1 mouse cellular context compared by ENCODE assay signal in genomic region chr10:80658194-80658840, GRCm38 (mm10).
TF ChIP-seq lines count a peak whose summit lies in the region.

No protein-coding gene starts in this region.

TF ChIP-seq in MEL, 35 proteins besides CTCF, POLR2A, EP300 and RAD21:
- TF ChIP-seq HCFC1 (IDR thresholded peaks at IDR 0.05; ENCODE audit: low read depth, low read length) (peak; percentile 49), CHD1 (IDR thresholded peaks at IDR 0.05; ENCODE audit: low read depth, low read length) (no peak), POLR2AphosphoS2 (IDR thresholded peaks at IDR 0.05; ENCODE audit: low read length) (no peak), SMC3 (IDR thresholded peaks at IDR 0.05; ENCODE audit: low read depth, low read length) (no peak), TCF12 (IDR thresholded peaks at IDR 0.05; ENCODE audit: low read depth, low read length) (no peak), MXI1 (IDR thresholded peaks at IDR 0.05; ENCODE audit: low read depth, low read length) (peak; percentile 57), RCOR1 (IDR thresholded peaks at IDR 0.05; ENCODE audit: low read depth, low read length) (no peak), NRF1 (IDR thresholded peaks at IDR 0.05; ENCODE audit: insufficient read depth, low read depth, low read length, poor library complexity, severe bottlenecking) (peak; percentile 62), TAL1 (IDR thresholded peaks at IDR 0.05; ENCODE audit: low read length) (no peak), NELFE (IDR thresholded peaks at IDR 0.05; ENCODE audit: low read depth, low read length) (no peak), KAT2A (conservative IDR thresholded peaks at IDR 0.05; ENCODE audit: low read depth, low read length) (no peak), ZC3H11A (IDR thresholded peaks at IDR 0.05; ENCODE audit: low read depth, low read length) (no peak), POLR2AphosphoS5 (IDR thresholded peaks at IDR 0.05; ENCODE audit: borderline replicate concordance, low read depth, low read length) (no peak), GATA1 (IDR thresholded peaks at IDR 0.05; ENCODE audit: low read depth, low read length) (no peak), ETS1 (IDR thresholded peaks at IDR 0.05; ENCODE audit: low read depth, low read length) (peak; percentile 52), MAX (IDR thresholded peaks at IDR 0.05; ENCODE audit: low read length) (peak; percentile 84), UBTF (IDR thresholded peaks at IDR 0.05; ENCODE audit: borderline replicate concordance, insufficient read depth, low read depth, low read length) (no peak), SIN3A (IDR thresholded peaks at IDR 0.05; ENCODE audit: low read length) (no peak), ZMIZ1 (IDR thresholded peaks at IDR 0.05; ENCODE audit: low read depth, low read length) (peak; percentile 28; the same call in 1 of the 2 replicates), TBP (IDR thresholded peaks at IDR 0.05; ENCODE audit: low read depth, low read length) (no peak), ZNF384 (IDR thresholded peaks at IDR 0.05; ENCODE audit: low read depth, low read length) (no peak), BHLHE40 (IDR thresholded peaks at IDR 0.05; ENCODE audit: borderline replicate concordance, low read depth, low read length) (no peak), USF2 (IDR thresholded peaks at IDR 0.05; ENCODE audit: borderline replicate concordance in 1 of 2, insufficient read depth in 1 of 2, low read depth in 1 of 2, low read length in 2 of 2) (no peak), MAZ (IDR thresholded peaks at IDR 0.05; ENCODE audit: low read depth, low read length) (no peak), MEF2A (IDR thresholded peaks at IDR 0.05; ENCODE audit: extremely low read depth, insufficient replicate concordance, low read depth, low read length, poor library complexity, severe bottlenecking) (no peak), E2F4 (IDR thresholded peaks at IDR 0.05; ENCODE audit: borderline replicate concordance, low read depth, low read length) (no peak), MYC (IDR thresholded peaks at IDR 0.05; ENCODE audit: low read depth, low read length) (no peak), ELF1 (IDR thresholded peaks at IDR 0.05; ENCODE audit: low read depth, low read length) (no peak), CHD2 (IDR thresholded peaks at IDR 0.05; ENCODE audit: low read length) (no peak), GABPA (IDR thresholded peaks at IDR 0.05; ENCODE audit: low read depth, low read length) (no peak), MYB (IDR thresholded peaks at IDR 0.05; ENCODE audit: low read depth, low read length) (no peak), JUND (IDR thresholded peaks at IDR 0.05; ENCODE audit: low read depth, low read length) (no peak), USF1 (IDR thresholded peaks at IDR 0.05; ENCODE audit: low read depth, low read length) (no peak), ZKSCAN1 (IDR thresholded peaks at IDR 0.05; ENCODE audit: low read depth, low read length) (no peak), MAFK (IDR thresholded peaks at IDR 0.05; ENCODE audit: borderline replicate concordance, low read depth, low read length) (no peak)
